ENCODE assay signal across 19 mouse cellular contexts in genomic region chr11:117772352-117772751, GRCm38 (mm10). TPM values are rescaled to one million over a fixed set of nuclear protein-coding genes. Genes with fewer than 3 reads are reported as not detected.
"Had no signal": no experiment of that assay in that cellular context is flagged by ENCODE, and none has a peak within 500 bp of the region (broad histone marks: within the 10 kb centered on the region; RNA-seq: fewer than 3 reads in every experiment).

No protein-coding gene starts in this region.

- H3K9me3 ChIP-seq: liver, embryonic 13.5 days; midbrain, embryonic 12.5 days; midbrain, embryonic 15.5 days; neural tube, embryonic 13.5 days; stomach, embryonic 15.5 days had no signal

- H3K4me3 ChIP-seq: layer of hippocampus, adult 2 months; liver, embryonic 13.5 days; midbrain, embryonic 12.5 days; midbrain, embryonic 15.5 days; neural tube, embryonic 13.5 days; stomach, embryonic 15.5 days had no signal

- H3K27ac ChIP-seq: kidney, postnatal 0 days; layer of hippocampus, adult 2 months; liver, embryonic 13.5 days; midbrain, embryonic 12.5 days; midbrain, embryonic 15.5 days; neural tube, embryonic 13.5 days; stomach, embryonic 15.5 days had no signal

- H3K27me3 ChIP-seq: liver, embryonic 13.5 days; midbrain, embryonic 12.5 days; midbrain, embryonic 15.5 days; neural tube, embryonic 13.5 days; stomach, embryonic 15.5 days had no signal

- H3K9ac ChIP-seq: liver, embryonic 13.5 days; midbrain, embryonic 12.5 days; midbrain, embryonic 15.5 days; neural tube, embryonic 13.5 days; stomach, embryonic 15.5 days had no signal

- ATAC-seq: midbrain, embryonic 15.5 days had no signal

- H3K36me3 ChIP-seq: midbrain, embryonic 12.5 days; midbrain, embryonic 15.5 days had no signal

- DNase-seq: layer of hippocampus, adult 9-11 months; liver, embryonic 13.5 days; lung, adult 2 months; lung, postnatal 14 days; retina, postnatal 1 day; right cerebral cortex, postnatal 25 days; spleen, adult 18-20 months; thymus, postnatal 25 days had no signal

- H3K4me2 ChIP-seq: liver, embryonic 13.5 days; midbrain, embryonic 12.5 days; midbrain, embryonic 15.5 days; neural tube, embryonic 13.5 days; stomach, embryonic 15.5 days had no signal

RNA-seq across cellular contexts. Expression of gene 6030468B19Rik, which starts 25.1 kb away (rescaled TPM):
- total RNA-seq: left cerebral cortex, adult 18-20 months; left cerebral cortex, postnatal 36 days; liver, adult 2 months had no signal
- polyA plus RNA-seq: kidney, embryonic 14.5 days; kidney, postnatal 0 days; liver, adult 2 months; midbrain, embryonic 15.5 days had no signal

RNA-seq across cellular contexts. Expression of gene Gm20708, which starts 37.1 kb away (rescaled TPM):
- polyA plus RNA-seq: large intestine, adult 2 months; liver, embryonic 13.5 days; lung, adult 2 months had no signal
